Mouse (Mus musculus) heart, postnatal 0 days (tissue): ENCODE results near the gene Crim1. TPM values are rescaled to one million over a fixed set of nuclear protein-coding genes. Genes with fewer than 3 reads are reported as not detected.

Experiments
- ATAC-seq: fragments of 200-750 bp; cut with Nextera tagmentation; 2 replicates; pipeline ENCODE4 v1.8.0; 2017; ENCODE audit warnings: low read depth, moderate number of reproducible peaks, moderate library complexity; ENCODE audit not compliant: insufficient read depth
- DNase-seq: peaks from one replicate; pipeline ENCODE4 v3.0.0-alpha.2; 2016; ENCODE audit warnings: low spot score
- H3K27ac ChIP-seq: fragments of 300-500 bp; sonication (generic); 2 replicates; pipeline ENCODE4 v1.5.1; 2014; ENCODE audit warnings: low read depth, mild to moderate bottlenecking
- H3K27me3 ChIP-seq: fragments of 300-500 bp; sonication (generic); 2 replicates; pipeline ENCODE4 v1.6.1; 2014; ENCODE audit warnings: low read length, mixed read lengths; ENCODE audit not compliant: control insufficient read depth, insufficient read depth
- H3K36me3 ChIP-seq: fragments of 300-500 bp; sonication (generic); replicated peaks from 2 replicates; pipeline ENCODE4 v1.6.1; 2014; ENCODE audit warnings: low read length, mixed read lengths; ENCODE audit not compliant: control insufficient read depth, insufficient read depth
- H3K4me1 ChIP-seq: fragments of 300-500 bp; sonication (generic); 2 replicates; pipeline ENCODE4 v1.6.1; 2014; ENCODE audit warnings: antibody characterized with exemption; ENCODE audit not compliant: control insufficient read depth, insufficient read depth
- H3K4me2 ChIP-seq: fragments of 300-500 bp; sonication (generic); 2 replicates; pipeline ENCODE4 v1.6.1; 2014; ENCODE audit warnings: low read depth, mild to moderate bottlenecking, low read length, moderate library complexity
- H3K4me3 ChIP-seq: fragments of 300-500 bp; sonication (generic); 2 replicates; pipeline ENCODE4 v1.5.1; 2014; ENCODE audit warnings: low read depth, low read length
- H3K9ac ChIP-seq: fragments of 300-500 bp; sonication (generic); replicated peaks from 2 replicates; pipeline ENCODE4 v1.6.1; 2014; ENCODE audit warnings: low read depth, low read length, mixed read lengths
- H3K9me3 ChIP-seq: fragments of 300-500 bp; sonication (generic); replicated peaks from 2 replicates; pipeline ENCODE4 v1.6.1; 2016; ENCODE audit warnings: low read length; ENCODE audit not compliant: control insufficient read depth
- CTCF ChIP-seq: IDR thresholded peaks from 2 replicates; pipeline ENCODE4 v1.5.1; 2016; ENCODE audit warnings: antibody characterized with exemption, control low read depth, low read depth
- EP300 ChIP-seq: IDR thresholded peaks from 2 replicates; pipeline ENCODE4 v1.6.1; 2016; ENCODE audit warnings: antibody characterized with exemption, low read depth
- WGBS: fragments of 180-500 bp; shearing (Covaris S2); extraction: QIAGEN DNeasy Blood & Tissue Kit; methylation state at CpG from one replicate; pipeline ENCODE4 v1.1.7; 2014; 5-methylcytosine and 5-hydroxymethylcytosine counted together
- polyA plus RNA-seq: library from polyadenylated mRNA; unstranded; fragments of >200 nt; fragmentation: Nextera tagmentation; extraction: Ambion mirVana; gene quantifications from 2 replicates; pipeline ENCODE4 v1.2.1, GENCODE M21; 2015
- total RNA-seq: library from RNA; depleted of rRNA; stranded (reverse); fragments of >200 nt; gene quantifications from 2 replicates; pipeline ENCODE4 v1.2.3, GENCODE M21; 2014; ENCODE audit warnings: low replicate concordance

The Crim1 gene
- total and polyA plus RNA-seq, 2 experiments from 2014 or later, result 3.3 to 47.5 TPM

DNA sequence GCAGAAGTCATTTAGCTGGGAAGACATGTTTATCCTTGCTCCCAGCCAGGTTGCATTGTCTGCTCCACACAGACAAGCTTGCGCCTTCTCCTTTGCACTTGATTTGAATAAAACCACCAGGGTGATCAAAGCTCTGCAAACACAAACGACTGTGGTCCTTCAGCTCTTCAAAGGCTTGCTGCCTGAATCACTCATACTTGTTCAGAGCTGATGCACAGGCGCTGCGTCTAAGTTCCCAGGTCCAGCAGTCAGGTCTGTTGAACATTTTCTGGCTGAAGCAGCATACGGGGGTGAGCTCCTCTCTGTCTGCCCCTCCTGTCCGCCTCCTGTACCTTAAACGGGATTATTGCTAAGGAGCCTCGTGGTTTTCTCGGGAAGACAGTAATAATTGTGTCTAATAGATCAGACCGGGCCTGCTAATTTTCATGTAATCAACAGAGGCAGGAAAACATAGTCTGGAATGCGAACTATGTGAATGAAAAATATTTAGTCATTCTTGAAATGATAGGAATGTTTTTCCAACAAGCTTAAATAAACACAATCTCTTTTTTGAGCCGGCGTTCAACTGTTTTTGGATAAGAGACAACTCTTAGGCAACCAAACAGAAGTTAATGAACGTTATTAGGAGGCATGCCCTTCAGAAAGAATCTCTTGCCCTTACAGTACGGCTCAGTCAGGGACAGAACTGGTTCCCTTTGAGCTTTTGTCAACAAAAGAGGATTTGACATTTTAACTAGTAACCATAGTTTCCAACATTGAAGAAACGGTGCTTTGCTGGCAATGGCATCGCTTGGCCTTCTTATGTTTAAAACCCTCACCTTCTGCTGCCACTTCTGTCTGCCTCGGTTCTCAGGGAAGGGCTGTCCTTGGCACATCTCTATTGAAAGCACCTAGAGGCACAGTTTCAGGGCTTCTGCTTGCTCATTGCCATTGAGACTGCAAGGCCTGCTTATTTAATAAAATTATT lies 122.6 kb downstream of the Crim1 start:
- H3K27ac ChIP-seq, result peak overlapping the region; percentile 39
- ATAC-seq (peak; percentile 36), DNase-seq (peak; percentile 39)
- no peak overlapping the region for H3K9ac ChIP-seq
- 0 out of 2 replicates have a peak, but pooled peaks cover 8% of the 10 kb centered on the region for H3K36me3 ChIP-seq
- H3K4me3 ChIP-seq, result no peak overlapping the region
- no peaks in the 10 kb centered on the region for H3K27me3 ChIP-seq
- TF ChIP-seq EP300, result no peak
- no peak for TF ChIP-seq CTCF
- H3K9me3 ChIP-seq, result no peaks in the 10 kb centered on the region
- 30% methylated on average over 18 of the region's 18 CpGs for WGBS
- peaks cover 8% of the 10 kb centered on the region for H3K4me1 ChIP-seq
- no peak overlapping the region for H3K4me2 ChIP-seq

DNA sequence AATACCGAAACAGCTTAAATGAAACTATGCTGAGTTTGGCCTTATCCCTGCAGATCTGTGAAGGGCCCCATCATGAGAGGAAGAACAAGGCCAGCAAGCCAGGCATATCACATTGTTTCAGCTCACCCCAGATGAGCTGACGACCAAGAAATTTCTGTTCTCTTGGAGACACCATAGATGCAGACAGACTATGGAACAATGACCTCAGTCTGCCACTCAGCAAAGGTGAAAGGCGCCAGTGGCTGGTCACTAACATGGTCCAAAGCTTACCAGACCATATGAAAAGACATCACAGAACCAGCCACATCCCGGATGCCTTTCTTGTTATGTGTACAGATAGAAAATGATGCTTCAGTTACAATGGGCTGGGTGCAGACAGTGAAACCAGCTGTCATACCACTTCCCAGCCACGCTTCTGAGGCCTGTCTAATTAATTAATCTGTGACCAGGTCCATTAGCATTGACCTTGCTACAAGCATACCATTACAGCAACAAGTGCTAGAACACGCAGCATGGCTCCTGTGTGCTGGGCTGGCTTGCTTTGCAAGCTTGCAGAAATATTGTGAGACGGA lies 125.8 kb downstream of the Crim1 start:
- TF ChIP-seq CTCF, result no peak
- TF ChIP-seq EP300, result no peak
- Histone ChIP-seq H3K4me1 (peaks cover 8% of the 10 kb centered on the region; the same call in 1 of the 2 replicates), H3K9ac (no peak overlapping the region), H3K4me2 (no peak overlapping the region), H3K9me3 (no peaks in the 10 kb centered on the region), H3K4me3 (no peak overlapping the region), H3K27me3 (no peaks in the 10 kb centered on the region), H3K36me3 (no peaks in the 10 kb centered on the region), H3K27ac (0 out of 2 replicates have a peak overlapping the region, but pooled peaks have one; percentile 36)
- WGBS, result 82% methylated on average over 7 of the region's 7 CpGs
- DNase-seq (no peak), ATAC-seq (no peak)

DNA sequence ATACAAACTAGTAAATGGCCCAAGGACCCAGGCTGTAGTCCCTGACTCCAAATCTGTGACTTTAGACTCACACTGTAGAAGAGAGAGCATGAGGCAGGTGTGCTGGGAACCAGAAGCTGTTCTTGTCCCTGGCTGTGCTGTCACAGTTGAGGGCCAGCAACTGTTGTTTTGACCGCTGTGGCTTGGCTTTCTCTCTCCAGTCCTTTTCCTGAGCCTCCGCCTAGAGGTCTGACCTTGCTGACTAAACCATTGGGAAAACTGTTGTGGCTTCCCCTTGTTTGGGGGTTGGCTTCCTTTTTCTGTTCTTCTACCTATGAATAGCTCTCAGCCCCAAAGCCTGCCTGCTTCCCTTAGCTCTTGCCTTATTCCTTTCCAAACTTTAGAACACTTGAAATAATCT lies 126.3 kb downstream of the Crim1 start:
- H3K4me1 ChIP-seq, result peaks cover 8% of the 10 kb centered on the region; the same call in 1 of the 2 replicates
- DNase-seq (no peak), ATAC-seq (no peak)
- whole genome bisulfite sequencing, result 64% methylated on average over 2 of the region's 2 CpGs
- H3K36me3 ChIP-seq, result no peaks in the 10 kb centered on the region
- H3K27ac ChIP-seq, result peak overlapping the region; percentile 36
- no peak overlapping the region for H3K9ac ChIP-seq
- H3K27me3 ChIP-seq, result no peaks in the 10 kb centered on the region
- H3K4me3 ChIP-seq, result no peak overlapping the region
- H3K9me3 ChIP-seq, result no peaks in the 10 kb centered on the region
- H3K4me2 ChIP-seq, result no peak overlapping the region
- no peak for TF ChIP-seq CTCF
- TF ChIP-seq EP300, result no peak

DNA sequence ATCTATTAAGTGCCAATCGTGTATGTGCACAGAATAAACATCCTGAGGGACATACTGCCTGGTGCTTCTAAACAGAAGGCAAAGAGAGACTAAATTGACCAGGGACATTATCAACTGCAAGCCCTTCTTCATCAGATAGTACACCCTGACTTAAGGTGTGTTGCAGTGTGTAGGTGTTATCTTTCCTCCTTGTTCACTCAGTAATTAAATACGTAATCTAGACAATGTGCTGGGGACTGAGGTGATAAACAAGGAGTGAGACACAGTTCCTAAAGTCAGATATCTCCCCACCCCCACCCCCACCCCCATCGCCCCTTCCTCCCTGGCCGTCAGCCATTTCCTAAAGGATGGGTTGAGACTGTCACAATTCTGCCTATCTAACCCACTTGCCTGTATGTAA lies 127.1 kb downstream of the Crim1 start:
- no peak for ATAC-seq
- Histone ChIP-seq H3K9me3 (no peaks in the 10 kb centered on the region), H3K4me3 (no peak overlapping the region), H3K4me1 (peaks cover 8% of the 10 kb centered on the region; the same call in 1 of the 2 replicates), H3K4me2 (no peak overlapping the region), H3K27ac (no peak overlapping the region), H3K9ac (no peak overlapping the region), H3K27me3 (no peaks in the 10 kb centered on the region), H3K36me3 (no peaks in the 10 kb centered on the region)
- 45% methylated on average over 4 of the region's 4 CpGs for WGBS
- DNase-seq, result no peak
- TF ChIP-seq EP300 (no peak), CTCF (no peak)

DNA sequence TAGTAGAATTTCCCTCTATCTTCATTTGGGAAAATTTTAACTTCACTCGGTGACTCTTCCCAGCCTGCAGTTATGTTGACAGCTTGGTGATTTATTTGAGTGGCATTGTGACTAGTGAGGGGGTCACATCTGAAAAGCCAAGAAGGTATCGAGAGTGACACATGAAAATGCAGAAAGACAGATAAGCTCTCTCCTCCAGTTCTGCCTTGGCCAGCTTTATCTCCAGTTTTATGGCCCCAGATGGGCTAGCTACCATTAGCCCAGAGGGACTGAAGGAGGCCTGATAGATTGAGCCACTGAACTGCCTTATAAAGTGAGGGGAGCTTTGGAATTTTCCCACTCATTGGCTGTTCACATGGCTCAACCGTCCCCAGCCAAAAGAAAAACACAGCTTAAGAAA lies 128.2 kb downstream of the Crim1 start:
- no peak for TF ChIP-seq EP300
- TF ChIP-seq CTCF, result no peak
- ATAC-seq (no peak), DNase-seq (no peak)
- Histone ChIP-seq H3K4me2 (no peak overlapping the region), H3K27me3 (no peaks in the 10 kb centered on the region), H3K36me3 (no peaks in the 10 kb centered on the region), H3K4me3 (no peak overlapping the region), H3K9me3 (no peaks in the 10 kb centered on the region), H3K4me1 (0 out of 2 replicates have a peak, but pooled peaks cover under 1% of the 10 kb centered on the region), H3K27ac (no peak overlapping the region), H3K9ac (no peak overlapping the region)
- WGBS, result 39% methylated on average over 3 of the region's 3 CpGs
